In the genomic region with DNA sequence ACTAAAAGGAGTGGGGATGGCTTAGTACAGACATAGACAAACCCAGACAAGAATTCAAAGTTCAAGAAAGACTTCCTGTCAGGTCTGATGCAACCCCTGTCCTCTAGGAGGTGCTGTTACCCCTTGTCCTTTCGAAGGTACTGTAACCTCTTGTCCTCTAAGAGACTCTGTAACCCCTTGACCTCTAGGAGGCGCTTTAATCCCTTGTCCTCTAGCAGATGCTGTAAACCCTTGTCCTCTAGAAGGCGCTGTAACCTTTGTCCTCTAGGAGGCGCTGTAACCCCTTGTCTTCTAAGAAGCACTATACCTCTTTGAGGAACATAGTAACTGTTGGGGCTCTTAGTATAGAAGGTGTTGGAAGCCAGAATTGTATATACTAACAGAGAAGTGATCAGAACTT, we compare ENCODE assay signal across 9 mouse cellular contexts. TPM values are rescaled to one million over a fixed set of nuclear protein-coding genes. Genes with fewer than 3 reads are reported as not detected.
DNase-seq lines count a peak whose midpoint lies in the region; ATAC-seq lines count a peak whose summit lies in the region.
"Had no signal": no experiment of that assay in that cellular context is flagged by ENCODE, and none has a peak within 500 bp of the region (broad histone marks: within the 10 kb centered on the region; RNA-seq: fewer than 3 reads in every experiment).

No protein-coding gene starts in this region.

- H3K9ac ChIP-seq in midbrain, embryonic 11.5 days (ENCODE audit: low read length), result no peak overlapping the region
- no peak overlapping the region for H3K9ac ChIP-seq in midbrain, embryonic 15.5 days

- H3K27me3 ChIP-seq in midbrain, embryonic 11.5 days (ENCODE audit: control insufficient read depth, insufficient read depth, low read length), result peaks cover 10% of the 10 kb centered on the region
- 0 out of 2 replicates have a peak, but pooled peaks cover 4% of the 10 kb centered on the region for H3K27me3 ChIP-seq in midbrain, embryonic 15.5 days (replicated peaks)

- no peak overlapping the region for H3K27ac ChIP-seq in midbrain, embryonic 11.5 days (ENCODE audit: low read depth, low read length)
- no peak overlapping the region for H3K27ac ChIP-seq in midbrain, embryonic 15.5 days

- no peak overlapping the region for H3K4me2 ChIP-seq in midbrain, embryonic 11.5 days
- no peak overlapping the region for H3K4me2 ChIP-seq in midbrain, embryonic 15.5 days

- H3K4me1 ChIP-seq in midbrain, embryonic 11.5 days (ENCODE audit: control insufficient read depth, insufficient read depth, low read length), result peaks cover 2% of the 10 kb centered on the region; the same call in 1 of the 2 replicates
- H3K4me1 ChIP-seq in midbrain, embryonic 15.5 days, result peaks cover 4% of the 10 kb centered on the region; the same call in 1 of the 2 replicates

- peak; percentile 25 to 44 for DNase-seq in adrenal gland, postnatal 36 days
- no peak for DNase-seq in adrenal gland, postnatal 25 days
- peak; percentile 93 for DNase-seq in midbrain, embryonic 11.5 days (ENCODE audit: low spot score, missing footprints)
- peak; percentile 43 to 70 for DNase-seq in cerebellum, postnatal 25 days
- DNase-seq in layer of hippocampus, postnatal 14 days (ENCODE audit: low spot score in 2 of 2), result peak; percentile 32 to 65
- DNase-seq in monocyte, adult 2 months (ENCODE audit: low read depth in 1 of 2, low spot score in 2 of 2), result peak; percentile 37 to 42

- H3K9me3 ChIP-seq in midbrain, embryonic 11.5 days (ENCODE audit: control insufficient read depth, low read length), result no peaks in the 10 kb centered on the region
- H3K9me3 ChIP-seq in midbrain, embryonic 15.5 days, result no peaks in the 10 kb centered on the region

- ATAC-seq in midbrain, embryonic 11.5 days (ENCODE audit: low FRiP score), result 0 out of 2 replicates have a peak, but pooled peaks have one; percentile 26
- ATAC-seq in midbrain, embryonic 15.5 days (replicated peaks), result no peak
- ATAC-seq in activated CD4-positive, CD25-positive, alpha-beta regulatory T cell, adult 4 months, result no peak

- H3K4me3 ChIP-seq in midbrain, embryonic 11.5 days (ENCODE audit: low read depth, low read length), result no peak overlapping the region
- H3K4me3 ChIP-seq in midbrain, embryonic 15.5 days, result no peak overlapping the region
- H3K4me3 ChIP-seq: myocyte had no signal

- no peaks in the 10 kb centered on the region for H3K36me3 ChIP-seq in midbrain, embryonic 11.5 days (ENCODE audit: control insufficient read depth, insufficient read depth, low read length)
- no peaks in the 10 kb centered on the region for H3K36me3 ChIP-seq in midbrain, embryonic 15.5 days (replicated peaks)

- WGBS in midbrain, embryonic 11.5 days, result 42% methylated on average over 4 of the region's 4 CpGs
- 35% methylated on average over 4 of the region's 4 CpGs for WGBS in midbrain, embryonic 15.5 days

RNA-seq across cellular contexts. Expression of a gene that starts 4.7 kb away (rescaled TPM):
- under 1 TPM; 0.07 TPM for total RNA-seq in adrenal gland, postnatal 36 days (2021)
- not detected in 2 replicates for total RNA-seq in adrenal gland, postnatal 25 days (2021)
- polyA plus RNA-seq in midbrain, embryonic 11.5 days (2014; fragmentation: Nextera tagmentation; extraction: Ambion mirVana), result 4.6 and 5.4 TPM in 2 replicates
- polyA plus RNA-seq in midbrain, embryonic 15.5 days (2015; fragmentation: Nextera tagmentation; extraction: Ambion mirVana), result 9.1 and 9.9 TPM in 2 replicates
- 10 to 100 TPM; 43.2 to 44.9 TPM for total RNA-seq in layer of hippocampus, postnatal 14 days (2021)
- not detected for polyA plus RNA-seq in activated CD4-positive, CD25-positive, alpha-beta regulatory T cell, adult 4 months (2017; shearing (Covaris generic))
- polyA plus RNA-seq: myocyte had no signal

RNA-seq across cellular contexts. Expression of a gene that starts 24.1 kb away (rescaled TPM):
- total RNA-seq in adrenal gland, postnatal 36 days (2021), result 100 to 1,000 TPM; 752 to 759 TPM
- 686 and 739 TPM in 2 replicates for total RNA-seq in adrenal gland, postnatal 25 days (2021)
- 53.5 and 55.8 TPM in 2 replicates for polyA plus RNA-seq in midbrain, embryonic 11.5 days (2014; fragmentation: Nextera tagmentation; extraction: Ambion mirVana)
- 55.8 and 56.2 TPM in 2 replicates for polyA plus RNA-seq in midbrain, embryonic 15.5 days (2015; fragmentation: Nextera tagmentation; extraction: Ambion mirVana)
- 10 to 100 TPM; 43.1 to 46.5 TPM for total RNA-seq in layer of hippocampus, postnatal 14 days (2021)
- 10 to 100 TPM; 32.9 to 36.5 TPM for polyA plus RNA-seq in activated CD4-positive, CD25-positive, alpha-beta regulatory T cell, adult 4 months (2017; shearing (Covaris generic))

RNA-seq across cellular contexts. Expression of a gene that starts 55.7 kb away (rescaled TPM):
- 100 to 1,000 TPM in 1 of 2 experiments, 10 to 100 TPM in 1; 94.1 to 114 TPM for total RNA-seq in adrenal gland, postnatal 36 days (2021)
- total RNA-seq in adrenal gland, postnatal 25 days (2021), result 78.1 and 98.5 TPM in 2 replicates
- polyA plus RNA-seq in midbrain, embryonic 11.5 days (2014; fragmentation: Nextera tagmentation; extraction: Ambion mirVana), result 43.9 and 45.4 TPM in 2 replicates
- polyA plus RNA-seq in midbrain, embryonic 15.5 days (2015; fragmentation: Nextera tagmentation; extraction: Ambion mirVana), result 49.5 and 51.3 TPM in 2 replicates
- total RNA-seq in layer of hippocampus, postnatal 14 days (2021), result 10 to 100 TPM; 70.4 to 72.7 TPM
- polyA plus RNA-seq in activated CD4-positive, CD25-positive, alpha-beta regulatory T cell, adult 4 months (2017; shearing (Covaris generic)), result 10 to 100 TPM; 37.5 to 45.8 TPM

Comparison
In these comparisons a context has a peak if more than half of its experiments do, and no peak if none do; other contexts are left out.
1. RNA of a gene that starts 4.7 kb away (total RNA-seq): 43.2 to 44.9 TPM in layer of hippocampus, postnatal 14 days; 0.07 TPM in adrenal gland, postnatal 36 days and not detected in adrenal gland, postnatal 25 days; every median in the first group is over 10 times any median in the second.
2. RNA of a gene that starts 24.1 kb away (total RNA-seq): 752 to 759 TPM in adrenal gland, postnatal 36 days and 686 to 739 TPM in adrenal gland, postnatal 25 days; 43.1 to 46.5 TPM in layer of hippocampus, postnatal 14 days; every median in the first group is over 10 times any median in the second.